Mouse (Mus musculus): ENCODE measurements around the gene Fbln2. TPM values are rescaled to one million over a fixed set of nuclear protein-coding genes. Genes with fewer than 3 reads are reported as not detected.

Fbln2 gene
- polyA plus RNA-seq, 1 experiment from 2014 or later: 32.1 TPM

GRCm38 (mm10) chr6:91218445-91218844 lies 6.2 kb downstream of the Fbln2 start:
- H3K36me3 ChIP-seq (ENCODE audit: control insufficient read depth, insufficient read depth, low read length): no peaks in the 10 kb centered on the region
- no peak overlapping the region for H3K9ac ChIP-seq (ENCODE audit: low read length)
- no peaks in the 10 kb centered on the region for H3K27me3 ChIP-seq (ENCODE audit: control insufficient read depth, insufficient read depth, low read length)
- no peak overlapping the region for H3K27ac ChIP-seq (replicated peaks)
- ATAC-seq (ENCODE audit: low FRiP score, low TSS enrichment) (no peak), DNase-seq (ENCODE audit: low spot score) (no peak)
- no peaks in the 10 kb centered on the region for H3K9me3 ChIP-seq (ENCODE audit: control insufficient read depth, low read length)
- no peak for TF ChIP-seq EP300 (optimal IDR thresholded peaks at IDR 0.05)
- no peak for TF ChIP-seq CTCF (IDR thresholded peaks at IDR 0.05; ENCODE audit: low read depth)
- H3K4me3 ChIP-seq (ENCODE audit: low read depth, low read length): no peak overlapping the region
- 40% methylated on average over 9 of the region's 9 CpGs for WGBS
- no peaks in the 10 kb centered on the region for H3K4me1 ChIP-seq (replicated peaks; ENCODE audit: control insufficient read depth, insufficient read depth)
- H3K4me2 ChIP-seq (replicated peaks; ENCODE audit: low read depth): no peak overlapping the region

GRCm38 (mm10) chr6:91218871-91219270 lies 6.6 kb downstream of the Fbln2 start:
- no peak overlapping the region for H3K4me3 ChIP-seq (ENCODE audit: low read depth, low read length)
- DNase-seq (ENCODE audit: low spot score) (no peak), ATAC-seq (ENCODE audit: low FRiP score, low TSS enrichment) (no peak)
- H3K36me3 ChIP-seq (ENCODE audit: control insufficient read depth, insufficient read depth, low read length): no peaks in the 10 kb centered on the region
- H3K27me3 ChIP-seq (ENCODE audit: control insufficient read depth, insufficient read depth, low read length): no peaks in the 10 kb centered on the region
- H3K4me1 ChIP-seq (replicated peaks; ENCODE audit: control insufficient read depth, insufficient read depth): no peaks in the 10 kb centered on the region
- no peak overlapping the region for H3K27ac ChIP-seq (replicated peaks)
- H3K9ac ChIP-seq (ENCODE audit: low read length): no peak overlapping the region
- no peaks in the 10 kb centered on the region for H3K9me3 ChIP-seq (ENCODE audit: control insufficient read depth, low read length)
- 73% methylated on average over 3 of the region's 3 CpGs for WGBS
- no peak overlapping the region for H3K4me2 ChIP-seq (replicated peaks; ENCODE audit: low read depth)
- no peak; the same call in 1 of the 2 replicates for TF ChIP-seq CTCF (IDR thresholded peaks at IDR 0.05; ENCODE audit: low read depth)
- TF ChIP-seq EP300 (optimal IDR thresholded peaks at IDR 0.05): no peak

GRCm38 (mm10) chr6:91220062-91220461 lies 7.8 kb downstream of the Fbln2 start:
- H3K4me2 ChIP-seq (replicated peaks; ENCODE audit: low read depth): no peak overlapping the region
- H3K4me3 ChIP-seq (ENCODE audit: low read depth, low read length): no peak overlapping the region
- no peak for DNase-seq (ENCODE audit: low spot score)
- H3K4me1 ChIP-seq (replicated peaks; ENCODE audit: control insufficient read depth, insufficient read depth): no peaks in the 10 kb centered on the region
- no peaks in the 10 kb centered on the region for H3K36me3 ChIP-seq (ENCODE audit: control insufficient read depth, insufficient read depth, low read length)
- H3K9ac ChIP-seq (ENCODE audit: low read length): no peak overlapping the region
- ATAC-seq (ENCODE audit: low FRiP score, low TSS enrichment): no peak
- H3K27me3 ChIP-seq (ENCODE audit: control insufficient read depth, insufficient read depth, low read length): no peaks in the 10 kb centered on the region
- no peaks in the 10 kb centered on the region for H3K9me3 ChIP-seq (ENCODE audit: control insufficient read depth, low read length)
- H3K27ac ChIP-seq (replicated peaks): no peak overlapping the region
- TF ChIP-seq EP300 (optimal IDR thresholded peaks at IDR 0.05) (no peak), CTCF (IDR thresholded peaks at IDR 0.05; ENCODE audit: low read depth) (no peak)

- Histone ChIP-seq H3K27ac (replicated peaks) (no peak overlapping the region), H3K36me3 (ENCODE audit: control insufficient read depth, insufficient read depth, low read length) (no peaks in the 10 kb centered on the region), H3K27me3 (ENCODE audit: control insufficient read depth, insufficient read depth, low read length) (no peaks in the 10 kb centered on the region), H3K9me3 (ENCODE audit: control insufficient read depth, low read length) (no peaks in the 10 kb centered on the region), H3K4me1 (replicated peaks; ENCODE audit: control insufficient read depth, insufficient read depth) (no peaks in the 10 kb centered on the region), H3K4me2 (replicated peaks; ENCODE audit: low read depth) (no peak overlapping the region), H3K4me3 (ENCODE audit: low read depth, low read length) (no peak overlapping the region), H3K9ac (ENCODE audit: low read length) (no peak overlapping the region)
- 11% methylated on average over 3 of the region's 3 CpGs for WGBS
- no peak for TF ChIP-seq CTCF (IDR thresholded peaks at IDR 0.05; ENCODE audit: low read depth)
- no peak for TF ChIP-seq EP300 (optimal IDR thresholded peaks at IDR 0.05)
- DNase-seq (ENCODE audit: low spot score) (peak; percentile 59), ATAC-seq (ENCODE audit: low FRiP score, low TSS enrichment) (no peak)
Measured at GRCm38 (mm10) chr6:91221094-91221493, 8.8 kb downstream of the Fbln2 start.

- no peaks in the 10 kb centered on the region for H3K36me3 ChIP-seq (ENCODE audit: control insufficient read depth, insufficient read depth, low read length)
- H3K27me3 ChIP-seq (ENCODE audit: control insufficient read depth, insufficient read depth, low read length): no peaks in the 10 kb centered on the region
- DNase-seq (ENCODE audit: low spot score): no peak
- no peak overlapping the region for H3K27ac ChIP-seq (replicated peaks)
- ATAC-seq (ENCODE audit: low FRiP score, low TSS enrichment): peak; percentile 62
- H3K4me1 ChIP-seq (replicated peaks; ENCODE audit: control insufficient read depth, insufficient read depth): no peaks in the 10 kb centered on the region
- TF ChIP-seq EP300 (optimal IDR thresholded peaks at IDR 0.05): no peak
- TF ChIP-seq CTCF (IDR thresholded peaks at IDR 0.05; ENCODE audit: low read depth): no peak
- H3K4me2 ChIP-seq (replicated peaks; ENCODE audit: low read depth): no peak overlapping the region
- 41% methylated on average over 10 of the region's 10 CpGs for WGBS
- H3K9ac ChIP-seq (ENCODE audit: low read length): no peak overlapping the region
- H3K9me3 ChIP-seq (ENCODE audit: control insufficient read depth, low read length): no peaks in the 10 kb centered on the region
- H3K4me3 ChIP-seq (ENCODE audit: low read depth, low read length): no peak overlapping the region
Measured at GRCm38 (mm10) chr6:91222694-91223346, 10.6 kb downstream of the Fbln2 start.

GRCm38 (mm10) chr6:91224939-91225338 lies 12.7 kb downstream of the Fbln2 start:
- H3K9ac ChIP-seq (ENCODE audit: low read length): no peak overlapping the region
- H3K27me3 ChIP-seq (ENCODE audit: control insufficient read depth, insufficient read depth, low read length): no peaks in the 10 kb centered on the region
- H3K4me2 ChIP-seq (replicated peaks; ENCODE audit: low read depth): no peak overlapping the region
- DNase-seq (ENCODE audit: low spot score) (no peak), ATAC-seq (ENCODE audit: low FRiP score, low TSS enrichment) (no peak)
- H3K9me3 ChIP-seq (ENCODE audit: control insufficient read depth, low read length): no peaks in the 10 kb centered on the region
- WGBS: 60% methylated on average over 6 of the region's 6 CpGs
- no peaks in the 10 kb centered on the region for H3K36me3 ChIP-seq (ENCODE audit: control insufficient read depth, insufficient read depth, low read length)
- TF ChIP-seq CTCF (IDR thresholded peaks at IDR 0.05; ENCODE audit: low read depth) (no peak), EP300 (optimal IDR thresholded peaks at IDR 0.05) (no peak)
- H3K4me3 ChIP-seq (ENCODE audit: low read depth, low read length): no peak overlapping the region
- H3K4me1 ChIP-seq (replicated peaks; ENCODE audit: control insufficient read depth, insufficient read depth): no peaks in the 10 kb centered on the region
- no peak overlapping the region for H3K27ac ChIP-seq (replicated peaks)
